Mouse (Mus musculus) spleen, postnatal 10 days (tissue): ENCODE data around the gene Etnppl.

Experiments used
- DNase-seq, 2 experiments: peaks; one replicate each; pipeline ENCODE4 v3.0.0; 2021 to 2022; ENCODE audit warnings: low spot score in 2 of 2

Gene Etnppl

GRCm38 (mm10) chr3:130677671-130678460 is 60.6 kb downstream of the Etnppl start:
- DNase-seq = no peak

GRCm38 (mm10) chr3:130681226-130681625 is 64.0 kb downstream of the Etnppl start:
- DNase-seq = no peak

- DNase-seq = no peak
Measured at GRCm38 (mm10) chr3:130682183-130682582, 64.9 kb downstream of the Etnppl start.

GRCm38 (mm10) chr3:130683836-130684235 is 66.6 kb downstream of the Etnppl start:
- DNase-seq = no peak

- DNase-seq = no peak
Measured at GRCm38 (mm10) chr3:130684276-130685013, 67.2 kb downstream of the Etnppl start.

GRCm38 (mm10) chr3:130685014-130685366 is 67.7 kb downstream of the Etnppl start:
- no peak for DNase-seq

GRCm38 (mm10) chr3:130687051-130687450 is 69.8 kb downstream of the Etnppl start:
- DNase-seq = no peak
